Mouse (Mus musculus) heart, embryonic 11.5 days (tissue): Measurements from ENCODE around the gene Cep72. TPM values are rescaled to one million over a fixed set of nuclear protein-coding genes. Genes with fewer than 3 reads are reported as not detected.
"Not testable (repeated sequence)": the region's sequence is repeated elsewhere in the genome, so short reads cannot be mapped to it uniquely, and the experiment has no call there.

Source experiments
- ATAC-seq: fragments of 200-750 bp; cut with Nextera tagmentation; replicated peaks from 2 replicates; pipeline ENCODE4 v1.8.0; 2017; ENCODE audit warnings: moderate library complexity; ENCODE audit not compliant: insufficient number of reproducible peaks, low FRiP score, low TSS enrichment
- H3K27ac ChIP-seq: fragments of 300-500 bp; sonication (generic); 2 replicates; pipeline ENCODE4 v1.5.1; 2014; ENCODE audit warnings: mild to moderate bottlenecking, low read depth, low read length
- H3K27me3 ChIP-seq: fragments of 300-500 bp; sonication (generic); 2 replicates; pipeline ENCODE4 v1.6.1; 2014; ENCODE audit warnings: mild to moderate bottlenecking, low read length, mixed read lengths; ENCODE audit not compliant: control insufficient read depth, insufficient read depth
- H3K36me3 ChIP-seq: fragments of 300-500 bp; sonication (generic); 2 replicates; pipeline ENCODE4 v1.6.1; 2014; ENCODE audit warnings: mild to moderate bottlenecking, low read length, moderate library complexity, mixed read lengths; ENCODE audit not compliant: control insufficient read depth, insufficient read depth
- H3K4me1 ChIP-seq: fragments of 300-500 bp; sonication (generic); 2 replicates; pipeline ENCODE4 v1.6.1; 2014; ENCODE audit warnings: low read length; ENCODE audit not compliant: control insufficient read depth, insufficient read depth
- H3K4me2 ChIP-seq: fragments of 300-500 bp; sonication (generic); 2 replicates; pipeline ENCODE4 v1.6.1; 2014; ENCODE audit warnings: mild to moderate bottlenecking, moderate library complexity
- H3K4me3 ChIP-seq: fragments of 300-500 bp; sonication (generic); 2 replicates; pipeline ENCODE4 v1.5.1; 2014; ENCODE audit warnings: low read depth, low read length
- H3K9ac ChIP-seq: fragments of 300-500 bp; sonication (generic); 2 replicates; pipeline ENCODE4 v1.6.1; 2014; ENCODE audit warnings: mild to moderate bottlenecking, low read depth, low read length, moderate library complexity
- H3K9me3 ChIP-seq: fragments of 300-500 bp; sonication (generic); replicated peaks from 2 replicates; pipeline ENCODE4 v1.6.1; 2016; ENCODE audit warnings: low read length; ENCODE audit not compliant: control insufficient read depth
- WGBS: fragments of 180-500 bp; shearing (Covaris S2); extraction: QIAGEN DNeasy Blood & Tissue Kit; methylation state at CpG from one replicate; pipeline ENCODE4 v1.1.7; 2014; ENCODE audit not compliant: insufficient replicate concordance; 5-methylcytosine and 5-hydroxymethylcytosine counted together
- polyA plus RNA-seq: library from polyadenylated mRNA; unstranded; fragments of >200 nt; fragmentation: Nextera tagmentation; extraction: Ambion mirVana; gene quantifications from 2 replicates; pipeline ENCODE4 v1.2.1, GENCODE M21; 2014

Gene Cep72
- polyA plus RNA-seq, 1 experiment from 2014 or later, result 11.2 TPM

- peak overlapping the region; percentile 50; the same call in 1 of the 2 replicates for H3K27ac ChIP-seq
- H3K36me3 ChIP-seq, result no peaks in the 10 kb centered on the region
- no peak overlapping the region for H3K4me3 ChIP-seq
- H3K4me1 ChIP-seq, result peaks cover 6% of the 10 kb centered on the region
- no peaks in the 10 kb centered on the region for H3K27me3 ChIP-seq
- 65% methylated on average over 4 of the region's 4 CpGs for WGBS
- H3K4me2 ChIP-seq, result no peak overlapping the region
- no peak overlapping the region for H3K9ac ChIP-seq
- no peaks in the 10 kb centered on the region for H3K9me3 ChIP-seq
- ATAC-seq, result no peak
These were observed 36.7 kb downstream of the Cep72 start for GRCm38 (mm10) chr13:74025151-74026081.

- not testable (repeated sequence) for H3K4me1 ChIP-seq, H3K36me3 ChIP-seq, ATAC-seq, H3K27me3 ChIP-seq, H3K4me2 ChIP-seq, H3K4me3 ChIP-seq, H3K9me3 ChIP-seq, H3K9ac ChIP-seq, H3K27ac ChIP-seq
- WGBS, result 77% methylated on average over 8 of the region's 8 CpGs
These were observed 43.1 kb downstream of the Cep72 start for GRCm38 (mm10) chr13:74019006-74019405.

GRCm38 (mm10) chr13:74017426-74017825, 44.7 kb downstream of the Cep72 start:
- no peak for ATAC-seq
- no peaks in the 10 kb centered on the region for H3K27me3 ChIP-seq
- H3K4me1 ChIP-seq, result no peaks in the 10 kb centered on the region
- no peak overlapping the region for H3K4me3 ChIP-seq
- H3K9me3 ChIP-seq, result no peaks in the 10 kb centered on the region
- H3K4me2 ChIP-seq, result no peak overlapping the region
- H3K9ac ChIP-seq, result no peak overlapping the region
- H3K27ac ChIP-seq, result no peak overlapping the region
- WGBS, result 73% methylated on average over 4 of the region's 4 CpGs
- no peaks in the 10 kb centered on the region for H3K36me3 ChIP-seq

GRCm38 (mm10) chr13:74015908-74016307, 46.2 kb downstream of the Cep72 start:
- H3K4me2 ChIP-seq, result no peak overlapping the region
- no peaks in the 10 kb centered on the region for H3K27me3 ChIP-seq
- no peak overlapping the region for H3K4me3 ChIP-seq
- ATAC-seq, result no peak
- peaks cover 2% of the 10 kb centered on the region; the same call in 1 of the 2 replicates for H3K4me1 ChIP-seq
- H3K27ac ChIP-seq, result no peak overlapping the region
- no peaks in the 10 kb centered on the region for H3K36me3 ChIP-seq
- 78% methylated on average over 4 of the region's 4 CpGs for WGBS
- H3K9me3 ChIP-seq, result no peaks in the 10 kb centered on the region
- H3K9ac ChIP-seq, result no peak overlapping the region

- 11% methylated on average over 3 of the region's 3 CpGs for WGBS
- ATAC-seq, result no peak
- no peak overlapping the region for H3K27ac ChIP-seq
These were observed 51.4 kb downstream of the Cep72 start for GRCm38 (mm10) chr13:74010678-74011077.

GRCm38 (mm10) chr13:74009791-74010614, 52.1 kb downstream of the Cep72 start:
- Histone ChIP-seq H3K4me2 (peak overlapping the region; percentile 100), H3K4me1 (peaks cover 8% of the 10 kb centered on the region; the same call in 1 of the 2 replicates), H3K9ac (peak overlapping the region; percentile 64), H3K4me3 (peak overlapping the region; percentile 66), H3K36me3 (no peaks in the 10 kb centered on the region), H3K9me3 (no peaks in the 10 kb centered on the region), H3K27me3 (no peaks in the 10 kb centered on the region), H3K27ac (no peak overlapping the region)
- WGBS, result under 1% methylated on average over 55 of the region's 55 CpGs
- 0 out of 2 replicates have a peak, but pooled peaks have one; percentile 16 for ATAC-seq

More at GRCm38 (mm10) chr13:74010678-74011077, 51.4 kb downstream of the Cep72 start:
- no peaks in the 10 kb centered on the region for H3K9me3 ChIP-seq
- H3K36me3 ChIP-seq, result no peaks in the 10 kb centered on the region
- H3K4me2 ChIP-seq, result peak overlapping the region; percentile 100
- H3K27me3 ChIP-seq, result no peaks in the 10 kb centered on the region
- H3K4me3 ChIP-seq, result peak overlapping the region; percentile 66
- H3K4me1 ChIP-seq, result peaks cover 8% of the 10 kb centered on the region; the same call in 1 of the 2 replicates
- peak overlapping the region; percentile 64 for H3K9ac ChIP-seq

GRCm38 (mm10) chr13:74008948-74009718, 53.0 kb downstream of the Cep72 start, which contains the start of gene Tppp:
Tppp (plus strand) TSS chr13:74009407.
- WGBS, result under 1% methylated on average over 55 of the region's 56 CpGs
- Histone ChIP-seq H3K4me3 (peak within 1 kb of the TSS; percentile 66), H3K27me3 (no peaks in the 10 kb centered on the region), H3K9me3 (no peaks in the 10 kb centered on the region), H3K4me2 (peak within 1 kb of the TSS; percentile 100), H3K27ac (no peak within 1 kb of the TSS; the same call in 1 of the 2 replicates), H3K9ac (peak within 1 kb of the TSS; percentile 77), H3K4me1 (peaks cover 8% of the 10 kb centered on the region; the same call in 1 of the 2 replicates), H3K36me3 (no peaks in the 10 kb centered on the region)
- peak; percentile 94 for ATAC-seq

- not testable (repeated sequence) for H3K9me3 ChIP-seq, H3K4me3 ChIP-seq, ATAC-seq, H3K27me3 ChIP-seq, H3K9ac ChIP-seq, H3K4me1 ChIP-seq, H3K36me3 ChIP-seq, H3K27ac ChIP-seq
- peak overlapping the region; percentile 100; the same call in 1 of the 2 replicates for H3K4me2 ChIP-seq
- 66% methylated on average over 2 of the region's 2 CpGs for WGBS
These were observed 53.9 kb downstream of the Cep72 start for GRCm38 (mm10) chr13:74008216-74008615.
